Mouse (Mus musculus): ENCODE measurements at regions not wholly inside any gene's neighbourhood (a gene's known extent, or its start where the extent isn't known, plus 50 kb on each side); places are given as distances from the start of the nearest gene placed in this dataset.

DNA sequence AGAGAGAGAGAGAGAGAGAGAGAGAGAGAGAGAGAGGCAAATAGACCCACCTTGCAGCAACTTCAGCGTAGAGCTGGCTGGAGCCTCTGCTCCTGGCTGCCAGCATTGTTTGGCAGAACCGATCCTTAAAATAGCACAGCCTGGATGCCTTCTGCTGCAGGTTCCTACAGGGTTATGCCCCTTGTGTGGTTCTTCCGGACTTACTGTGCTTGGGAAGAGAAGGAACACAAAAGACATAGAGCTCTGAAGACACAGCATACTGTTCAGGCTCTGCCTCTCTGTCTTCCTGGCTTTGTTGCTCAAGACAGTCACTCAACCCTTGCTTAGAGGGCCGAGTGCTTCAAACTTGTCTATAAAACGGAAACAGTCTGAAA is 86.2 kb upstream of the Slc25a26 start:
- DNase-seq, result no peak

DNA sequence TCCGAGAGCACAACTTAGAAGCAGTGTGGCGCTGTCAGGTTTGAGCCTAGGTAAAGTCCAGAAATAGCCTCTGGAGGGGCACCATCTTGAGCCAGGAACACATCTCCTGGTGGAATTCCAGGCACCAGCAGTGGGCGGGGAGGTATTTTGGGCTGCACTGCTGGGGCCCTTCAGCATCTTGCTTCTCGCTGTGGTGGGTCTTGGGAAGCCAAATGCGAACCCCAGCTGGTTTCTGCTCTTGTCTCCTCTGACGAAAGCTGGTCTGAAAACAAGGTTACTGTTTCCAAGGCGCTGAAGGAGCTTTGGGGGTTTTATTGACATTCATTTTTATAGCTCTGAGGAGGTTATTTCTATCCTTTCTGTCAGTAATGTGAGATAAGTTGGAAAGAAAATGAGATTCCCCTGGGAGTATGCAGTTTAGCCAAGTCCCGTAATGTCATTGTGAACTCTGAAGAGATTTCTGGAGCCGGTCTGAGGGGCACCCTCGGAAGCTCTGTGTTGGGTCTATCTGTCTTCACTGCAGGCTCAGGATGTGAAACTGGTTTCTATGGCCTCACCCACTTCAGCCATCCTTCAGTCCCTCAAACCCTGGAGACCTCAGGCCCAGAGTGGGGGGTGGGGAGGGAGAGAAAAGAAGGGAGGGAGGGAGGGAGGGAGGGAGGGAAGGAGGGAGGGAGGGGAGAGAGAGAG is 86.7 kb upstream of the Slc25a26 start:
- no peak for DNase-seq

DNA sequence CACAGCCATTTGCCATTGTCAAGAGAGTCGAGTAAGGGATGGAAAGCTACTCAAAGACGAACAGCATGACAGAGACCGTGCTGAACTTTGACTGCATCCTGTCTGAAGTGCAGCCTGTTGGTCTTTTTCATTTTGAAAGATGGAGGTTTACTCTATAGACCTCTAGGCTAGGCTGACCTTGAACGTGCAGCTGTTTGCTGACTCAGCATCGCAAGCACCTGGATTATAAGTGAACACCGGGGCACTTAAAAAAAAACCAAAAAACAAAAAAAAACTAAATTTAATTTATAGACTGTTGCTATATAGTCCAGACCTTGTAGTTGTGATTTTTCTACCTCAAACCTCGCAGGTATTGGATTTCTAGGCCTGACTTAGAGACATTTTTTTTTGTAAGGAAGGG is 87.8 kb upstream of the Slc25a26 start:
- no peak for DNase-seq

- DNase-seq, result no peak
Observed at GRCm38 (mm10) chr6:94410480-94410879, 89.7 kb upstream of the Slc25a26 start.

GRCm38 (mm10) chr6:94408996-94409395 is 91.1 kb upstream of the Slc25a26 start:
- DNase-seq, result no peak

DNA sequence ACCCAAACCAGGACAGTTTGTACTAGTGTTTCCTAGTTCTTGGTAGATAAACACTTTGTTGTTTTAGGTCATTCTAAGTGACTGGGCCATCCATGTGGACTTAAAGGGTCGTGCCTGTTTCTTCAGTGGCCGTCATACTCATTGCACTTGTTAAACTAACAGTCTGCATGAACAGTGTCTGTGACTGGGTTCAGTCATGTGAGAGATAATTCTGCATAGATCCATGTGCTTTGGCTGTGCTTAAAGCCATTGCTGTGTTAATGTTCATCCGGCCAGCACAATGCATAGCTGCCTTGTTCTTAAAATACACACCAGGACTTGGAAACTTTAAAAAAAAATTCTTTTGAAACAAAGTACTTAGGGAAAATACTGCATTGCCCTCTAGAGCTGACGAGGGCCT is 92.4 kb upstream of the Slc25a26 start:
- no peak for DNase-seq

DNA sequence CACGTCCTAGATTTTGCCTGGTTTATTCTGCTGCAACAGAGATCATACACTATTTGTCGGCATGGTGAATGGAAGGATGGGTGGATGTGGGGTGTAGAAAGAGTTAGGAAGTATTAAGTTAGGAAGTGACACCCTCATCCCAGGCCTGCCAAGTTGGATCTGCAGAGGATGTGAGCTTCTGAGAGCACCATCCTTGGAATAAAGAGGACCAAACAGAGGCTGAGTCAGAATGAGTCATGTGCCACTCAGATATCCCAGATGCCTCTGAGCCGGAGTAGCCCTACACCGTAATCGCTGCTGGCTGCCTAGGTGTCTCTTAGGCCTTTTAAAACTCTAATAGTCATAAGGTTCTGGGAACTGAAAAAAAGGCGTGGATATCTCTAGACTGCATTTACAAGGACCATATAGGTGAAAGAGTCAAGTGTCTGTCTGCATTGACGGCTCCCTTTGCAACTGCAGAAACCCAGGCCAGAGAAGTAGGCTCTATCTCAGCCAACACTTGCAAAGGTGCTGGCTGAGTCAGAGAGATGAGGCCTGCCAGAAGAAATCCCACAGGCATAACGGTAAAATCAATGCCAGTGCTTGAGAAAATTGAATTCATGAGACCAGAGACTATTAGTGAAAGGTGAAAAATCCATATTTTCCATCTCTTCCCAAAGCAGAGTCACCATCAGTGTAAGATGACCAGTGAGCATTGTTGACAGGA is 94.6 kb upstream of the Slc25a26 start:
- DNase-seq, result no peak

DNA sequence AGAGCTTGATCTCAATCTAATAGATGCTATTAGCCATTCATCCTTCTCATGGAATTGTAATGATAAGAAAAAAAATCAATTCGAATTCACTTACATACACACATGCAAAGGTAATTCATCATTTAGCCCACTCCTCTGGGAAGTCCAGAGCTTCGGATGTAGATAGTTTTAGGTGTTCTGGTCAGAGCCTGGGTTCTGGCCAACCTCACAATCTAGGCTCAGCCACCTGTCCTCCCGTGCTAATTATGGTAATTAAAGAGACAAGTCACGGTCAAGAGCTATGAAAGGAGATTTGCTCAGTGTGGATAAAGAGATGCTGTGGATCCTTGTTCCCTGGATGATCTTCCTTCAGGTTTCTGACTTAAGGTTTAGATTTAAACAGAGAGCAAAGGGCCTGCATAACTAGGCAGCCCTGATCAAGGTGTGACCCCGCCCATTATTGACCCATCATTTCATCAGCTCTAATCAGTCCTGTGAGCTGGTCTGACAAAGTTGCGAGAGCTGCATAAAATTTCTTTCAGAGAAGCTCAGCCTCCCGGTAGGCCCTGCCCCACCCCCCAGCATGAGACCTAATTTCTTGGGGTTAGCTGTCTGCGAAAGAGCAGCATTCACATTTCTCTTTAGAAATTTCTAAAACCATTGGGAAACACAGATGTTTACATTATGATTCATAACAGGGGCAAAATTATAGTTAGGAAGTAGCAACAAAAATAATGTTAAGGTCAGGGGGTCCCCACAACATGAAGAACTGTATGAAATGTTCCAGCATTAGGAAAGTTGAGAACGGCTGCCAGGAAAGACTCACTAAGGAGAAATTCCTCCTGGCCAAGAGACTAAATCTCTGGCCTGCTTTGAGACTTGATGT is 98.3 kb upstream of the Slc25a26 start:
- no peak for DNase-seq

DNA sequence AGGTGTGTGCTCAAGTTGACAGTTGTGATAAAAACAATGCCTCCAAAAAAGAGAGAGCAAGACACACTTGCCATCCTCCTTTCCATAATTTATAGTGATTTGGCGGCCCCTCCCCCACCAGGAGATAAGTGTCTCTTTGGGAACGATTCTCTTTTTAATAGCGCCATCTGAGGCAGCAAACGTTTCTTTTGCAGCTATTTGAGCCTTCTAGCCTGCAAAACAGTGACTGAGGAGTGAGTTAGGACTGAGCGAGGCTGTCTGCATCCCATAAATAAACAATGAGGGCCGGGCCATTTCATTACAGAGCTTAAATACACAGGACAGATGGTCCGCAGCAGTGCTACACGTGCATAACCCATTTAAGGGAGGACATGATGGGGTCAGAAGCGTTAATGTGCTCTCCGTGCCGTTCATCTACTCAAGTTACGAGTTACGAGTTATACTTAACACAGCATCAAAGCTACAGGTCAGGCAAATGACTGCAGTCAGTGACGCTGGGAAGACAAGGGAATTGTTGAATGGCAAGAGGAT is 99.0 kb upstream of the Slc25a26 start:
- DNase-seq, result peak; percentile 78

DNA sequence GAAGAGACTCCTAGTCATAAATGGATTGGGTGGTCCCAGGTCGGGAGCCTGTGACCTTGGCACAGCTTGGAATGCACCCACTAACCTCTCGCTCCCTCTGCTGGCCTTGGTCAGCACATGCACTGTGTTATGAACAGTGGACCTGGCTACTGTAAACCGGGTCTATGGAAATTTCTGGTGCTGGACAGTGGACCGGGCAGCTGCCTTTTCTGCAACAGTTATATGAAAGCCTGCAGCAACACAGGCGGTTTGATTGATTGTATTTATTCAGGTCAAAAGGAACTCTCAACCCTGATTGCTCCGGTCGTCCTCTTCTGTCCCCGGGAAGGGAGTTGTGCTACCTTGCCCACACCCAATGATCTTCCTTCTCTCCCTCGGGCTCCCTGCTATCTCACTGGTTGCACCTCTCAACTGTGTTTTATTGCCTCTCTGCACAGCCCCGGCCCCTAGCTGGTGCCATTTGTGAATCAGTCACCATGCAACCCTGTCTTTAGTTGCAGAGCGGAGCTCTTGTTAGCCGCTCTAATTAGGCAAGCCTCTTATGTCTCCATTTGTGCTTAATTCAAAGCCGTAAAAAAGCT is 99.6 kb upstream of the Slc25a26 start:
- peak; percentile 83 for DNase-seq

GRCm38 (mm10) chr6:94391134-94391533 is 107.4 kb upstream of the Magi1 start:
- no peak for DNase-seq

- no peak for DNase-seq
Observed at GRCm38 (mm10) chr6:94390403-94390802, 106.7 kb upstream of the Magi1 start.

- no peak for DNase-seq
Observed at GRCm38 (mm10) chr6:94389716-94390115, 106.0 kb upstream of the Magi1 start.

DNA sequence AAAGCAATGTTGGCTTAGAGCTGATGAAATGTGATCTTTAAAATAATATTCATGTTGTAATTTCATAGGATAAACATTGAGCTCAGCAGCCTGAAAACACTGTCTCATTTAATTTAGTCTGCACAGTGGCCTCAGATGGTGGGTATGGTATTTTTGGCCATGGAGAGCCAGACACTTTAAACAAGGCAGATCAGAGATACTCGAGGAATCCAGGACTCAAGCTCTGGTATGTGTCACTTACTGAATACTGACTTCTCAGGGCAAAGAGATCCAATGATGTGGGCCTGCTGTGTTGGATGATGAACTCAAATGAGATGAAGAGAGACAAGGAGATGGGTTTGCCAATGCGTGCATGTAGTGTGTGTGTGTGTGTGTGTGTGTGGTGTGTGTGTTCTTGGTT is 103.9 kb upstream of the Magi1 start:
- DNase-seq, result no peak

GRCm38 (mm10) chr6:94385531-94385930 is 101.8 kb upstream of the Magi1 start:
- no peak for DNase-seq

DNA sequence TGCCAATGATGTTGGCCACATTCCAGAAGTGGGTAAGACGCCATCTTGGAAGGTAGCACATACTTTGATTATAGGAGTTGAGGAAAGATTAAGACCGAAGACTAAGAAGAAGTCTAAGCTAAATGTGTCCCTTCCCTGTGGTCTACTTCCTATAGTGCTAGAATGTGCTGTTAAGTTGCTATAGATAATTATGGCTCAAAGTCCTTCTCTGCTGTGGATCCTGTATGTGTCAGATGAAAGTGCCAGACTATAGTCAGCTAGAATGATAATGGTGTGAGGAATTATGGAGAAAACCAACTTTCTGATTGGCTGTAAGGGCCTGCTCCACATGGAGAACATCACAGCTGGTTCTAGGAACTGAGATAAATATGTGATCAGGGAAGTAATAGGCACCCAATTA is 86.3 kb upstream of the Magi1 start:
- DNase-seq, result no peak

DNA sequence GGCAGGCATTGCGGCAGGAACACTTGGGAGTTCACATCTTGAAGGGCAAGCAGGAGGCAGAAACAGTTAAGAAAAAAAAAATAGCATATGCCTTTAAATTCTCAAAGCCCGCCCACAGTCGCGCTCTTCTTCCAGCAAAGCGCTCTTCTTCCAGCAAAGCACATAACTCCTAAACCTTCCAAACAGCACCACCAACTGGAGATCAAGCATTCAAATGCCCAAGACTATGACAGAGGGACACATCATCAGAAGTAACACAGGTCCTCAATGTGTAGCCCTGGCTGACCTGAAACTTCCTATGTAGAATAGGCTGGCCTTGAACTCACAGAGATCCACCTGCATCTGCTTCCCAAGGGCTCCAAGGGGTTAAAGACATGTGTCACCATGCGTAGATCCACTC is 80.2 kb upstream of the Magi1 start:
- DNase-seq, result no peak

- no peak for DNase-seq
Observed at GRCm38 (mm10) chr6:94362626-94363025, 78.9 kb upstream of the Magi1 start.

- DNase-seq, result no peak
Observed at GRCm38 (mm10) chr6:94357568-94357967, 73.9 kb upstream of the Magi1 start.

DNA sequence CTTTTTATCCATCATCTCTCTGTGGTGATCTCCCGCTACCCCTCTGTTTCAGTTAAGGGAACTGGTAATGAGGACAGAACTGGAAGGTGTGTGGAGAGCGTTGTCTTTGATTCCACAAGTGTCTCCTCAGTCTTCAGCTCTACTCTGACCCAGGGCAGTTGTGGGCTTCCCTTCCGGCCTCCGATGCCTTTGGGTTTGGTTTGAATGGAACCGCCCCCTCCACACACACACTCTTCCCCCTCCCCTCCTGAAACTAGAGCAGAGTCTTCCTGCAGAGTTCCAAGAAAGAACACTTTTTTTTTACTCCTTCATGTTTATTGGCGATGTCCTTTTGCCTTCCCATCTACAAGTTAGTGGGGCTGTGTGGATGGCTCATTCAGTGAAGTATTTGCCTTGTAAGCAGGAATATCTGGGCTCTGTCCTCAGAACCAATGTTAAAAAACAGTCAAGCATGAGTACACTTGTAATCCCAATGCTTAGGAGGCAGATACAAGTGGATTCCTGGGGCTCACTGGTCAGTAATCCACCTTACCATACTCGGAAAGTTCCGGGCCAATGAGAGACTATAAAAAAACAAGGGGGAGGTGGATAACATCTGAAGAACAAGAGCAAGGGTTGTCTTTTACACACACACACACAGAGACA is 70.9 kb upstream of the Magi1 start:
- peak; percentile 56 for DNase-seq

DNA sequence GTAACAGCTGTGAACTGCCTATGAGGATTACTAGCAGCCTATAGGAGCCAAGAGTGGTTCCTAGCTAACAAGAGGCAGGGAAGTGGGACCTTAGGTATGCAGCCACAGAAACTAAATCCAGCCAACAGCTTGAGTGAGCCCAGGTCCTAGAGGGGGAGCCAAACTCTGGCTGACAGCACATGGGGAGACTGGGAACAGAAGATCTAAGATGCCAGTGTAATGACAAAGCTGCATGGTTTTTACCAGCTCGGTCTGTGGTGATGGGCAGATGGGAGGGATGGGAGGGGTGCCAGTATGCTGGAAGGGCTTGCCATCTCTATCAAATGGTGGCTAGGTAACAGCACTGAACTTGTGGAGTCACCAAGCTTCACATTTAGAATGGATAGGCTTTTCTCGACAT is 60.6 kb upstream of the Magi1 start:
- no peak for DNase-seq

GRCm38 (mm10) chr6:94340546-94340945 is 56.8 kb upstream of the Magi1 start:
- DNase-seq, result no peak

DNA sequence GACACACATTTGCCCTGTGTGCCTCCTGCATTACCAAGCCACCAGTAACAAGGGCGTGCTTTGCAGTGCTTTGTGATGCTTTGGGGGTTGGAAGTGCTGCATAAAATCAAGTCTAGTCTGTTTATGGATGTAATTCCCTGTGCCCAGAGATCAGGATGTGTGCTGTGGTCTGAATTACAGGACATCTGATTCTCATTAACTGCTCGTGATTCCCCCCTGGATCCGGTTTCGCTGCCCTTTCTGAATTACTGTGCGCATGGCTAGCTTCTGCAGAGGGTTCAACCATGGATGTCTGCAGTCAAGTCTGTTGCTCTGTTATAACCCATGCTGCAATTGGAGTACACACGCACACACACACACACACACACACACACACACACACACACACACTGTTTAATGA is 52.5 kb upstream of the Magi1 start:
- DNase-seq, result peak; percentile 79

Data from embryo, embryonic 11 days (tissue).